14 mouse cellular contexts compared by ENCODE assay signal in the genomic region with DNA sequence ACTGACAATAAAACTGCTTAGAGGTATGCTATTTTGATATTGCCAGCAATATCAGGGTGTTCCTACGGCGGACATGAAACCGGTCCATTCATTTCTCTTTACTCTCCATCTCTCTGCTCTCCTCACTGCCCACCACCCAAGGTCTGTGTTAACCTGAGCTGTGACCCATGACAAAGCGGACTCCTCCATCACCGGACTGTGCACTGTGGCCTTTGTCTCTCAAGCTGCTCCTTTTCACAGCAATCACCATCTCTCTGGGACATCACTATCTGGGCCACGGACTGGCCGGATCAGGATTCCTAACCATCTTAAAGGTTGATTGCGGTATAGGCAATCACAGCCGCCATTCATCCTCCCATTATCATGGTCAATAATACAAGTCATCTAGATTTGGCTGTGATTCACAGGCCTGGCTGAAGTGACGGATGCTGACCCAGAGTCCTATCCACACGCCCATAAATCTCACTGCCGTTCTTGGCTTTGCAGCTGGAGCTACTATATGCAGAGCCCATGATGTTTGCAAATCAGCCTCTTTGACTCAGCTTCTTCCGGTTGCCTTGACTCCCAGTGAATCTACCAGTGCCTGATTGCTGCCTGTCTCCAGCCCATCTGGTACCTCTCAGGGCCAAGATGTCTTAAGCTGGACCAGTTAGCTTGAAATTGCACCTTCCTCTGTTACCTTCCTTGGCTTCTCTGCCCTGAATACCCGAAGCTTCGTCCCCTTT. TPM values are rescaled to one million over a fixed set of nuclear protein-coding genes. Genes with fewer than 3 reads are reported as not detected.
A peak's percentile ranks its signal among the peaks of the same experiment; 100 is the strongest.
DNase-seq lines count a peak whose midpoint lies in the region; ATAC-seq lines count a peak whose summit lies in the region.
"Had no signal": no experiment of that assay in that cellular context is flagged by ENCODE, and none has a peak within 500 bp of the region (broad histone marks: within the 10 kb centered on the region; RNA-seq: fewer than 3 reads in every experiment).

No protein-coding gene starts in this region.

- WGBS in forebrain, embryonic 13.5 days: 72% methylated on average over 15 of the region's 15 CpGs
- 71% methylated on average over 15 of the region's 15 CpGs for WGBS in forebrain, embryonic 10.5 days
- whole genome bisulfite sequencing in forebrain, embryonic 14.5 days: 75% methylated on average over 15 of the region's 15 CpGs
- WGBS in midbrain, embryonic 13.5 days: 33% methylated on average over 15 of the region's 15 CpGs

- no peak overlapping the region for H3K4me2 ChIP-seq in forebrain, embryonic 13.5 days
- H3K4me2 ChIP-seq in forebrain, embryonic 14.5 days (ENCODE audit: low read length): no peak overlapping the region
- no peak overlapping the region for H3K4me2 ChIP-seq in midbrain, embryonic 13.5 days (replicated peaks)
- H3K4me2 ChIP-seq: heart, embryonic 11.5 days; hindbrain, embryonic 15.5 days; limb, embryonic 15.5 days had no signal

- H3K9me3 ChIP-seq in forebrain, embryonic 13.5 days (replicated peaks): 0 out of 2 replicates have a peak, but pooled peaks cover 8% of the 10 kb centered on the region
- no peaks in the 10 kb centered on the region for H3K9me3 ChIP-seq in forebrain, embryonic 10.5 days
- 0 out of 2 replicates have a peak, but pooled peaks cover 3% of the 10 kb centered on the region for H3K9me3 ChIP-seq in forebrain, embryonic 14.5 days (replicated peaks; ENCODE audit: control insufficient read depth, low read length)
- no peaks in the 10 kb centered on the region for H3K9me3 ChIP-seq in midbrain, embryonic 13.5 days
- H3K9me3 ChIP-seq: hindbrain, embryonic 15.5 days; limb, embryonic 15.5 days had no signal

- no peak overlapping the region for H3K4me3 ChIP-seq in forebrain, embryonic 13.5 days
- H3K4me3 ChIP-seq in forebrain, embryonic 10.5 days: no peak overlapping the region
- no peak overlapping the region for H3K4me3 ChIP-seq in forebrain, embryonic 14.5 days (ENCODE audit: low read depth, low read length)
- H3K4me3 ChIP-seq in midbrain, embryonic 13.5 days (replicated peaks): no peak overlapping the region
- H3K4me3 ChIP-seq: hindbrain, embryonic 15.5 days; limb, embryonic 15.5 days had no signal

- DNase-seq in forebrain, embryonic 10.5 days (ENCODE audit: extremely low spot score, low spot score): no peak
- peak; percentile 48 for DNase-seq in MN1 (ENCODE audit: low spot score)
- no peak for DNase-seq in forebrain, embryonic 14.5 days (ENCODE audit: low spot score)
- no peak for DNase-seq in frontal cortex, postnatal 25 days (ENCODE audit: low spot score in 2 of 2)
- no peak for DNase-seq in B cell, adult 2 months
- DNase-seq in spleen, postnatal 14 days (ENCODE audit: low spot score in 2 of 2): no peak
- DNase-seq: cerebellum, postnatal 25 days; kidney, postnatal 14 days; lung, postnatal 10 days had no signal

- peak; percentile 57; the same call in 1 of the 2 replicates for ATAC-seq in forebrain, embryonic 13.5 days
- ATAC-seq in forebrain, embryonic 14.5 days: peak; percentile 45; the same call in 1 of the 2 replicates
- ATAC-seq in midbrain, embryonic 13.5 days: 0 out of 2 replicates have a peak, but pooled peaks have one; percentile 22

- no peaks in the 10 kb centered on the region for H3K27me3 ChIP-seq in forebrain, embryonic 13.5 days
- no peaks in the 10 kb centered on the region; the same call in none of the 2 replicates for H3K27me3 ChIP-seq in forebrain, embryonic 10.5 days (ENCODE audit: poor library complexity, severe bottlenecking)
- no peaks in the 10 kb centered on the region for H3K27me3 ChIP-seq in forebrain, embryonic 14.5 days (replicated peaks; ENCODE audit: control insufficient read depth, insufficient read depth, low read length)
- H3K27me3 ChIP-seq in midbrain, embryonic 13.5 days: no peaks in the 10 kb centered on the region
- H3K27me3 ChIP-seq: limb, embryonic 15.5 days had no signal

- no peak overlapping the region; the same call in 1 of the 2 replicates for H3K27ac ChIP-seq in forebrain, embryonic 13.5 days
- H3K27ac ChIP-seq in forebrain, embryonic 10.5 days: no peak overlapping the region
- H3K27ac ChIP-seq in forebrain, embryonic 14.5 days (ENCODE audit: low read depth, low read length): no peak overlapping the region
- no peak overlapping the region for H3K27ac ChIP-seq in midbrain, embryonic 13.5 days
- H3K27ac ChIP-seq: hindbrain, embryonic 15.5 days; limb, embryonic 15.5 days had no signal

- H3K4me1 ChIP-seq in forebrain, embryonic 13.5 days: peaks cover 25% of the 10 kb centered on the region
- H3K4me1 ChIP-seq in forebrain, embryonic 10.5 days: peaks cover 21% of the 10 kb centered on the region
- H3K4me1 ChIP-seq in forebrain, embryonic 14.5 days (ENCODE audit: control insufficient read depth, insufficient read depth, low read length): peaks cover 3% of the 10 kb centered on the region; the same call in 1 of the 2 replicates
- H3K4me1 ChIP-seq in midbrain, embryonic 13.5 days (replicated peaks): peaks cover 23% of the 10 kb centered on the region

- H3K9ac ChIP-seq in forebrain, embryonic 13.5 days: no peak overlapping the region
- H3K9ac ChIP-seq in forebrain, embryonic 14.5 days (ENCODE audit: low read length): no peak overlapping the region
- no peak overlapping the region for H3K9ac ChIP-seq in midbrain, embryonic 13.5 days (replicated peaks)
- H3K9ac ChIP-seq: hindbrain, embryonic 15.5 days; limb, embryonic 15.5 days had no signal

- no peaks in the 10 kb centered on the region for H3K36me3 ChIP-seq in forebrain, embryonic 13.5 days (ENCODE audit: poor library complexity, severe bottlenecking)
- no peaks in the 10 kb centered on the region for H3K36me3 ChIP-seq in forebrain, embryonic 10.5 days (replicated peaks)
- H3K36me3 ChIP-seq in forebrain, embryonic 14.5 days (ENCODE audit: control insufficient read depth, insufficient read depth, low read length): no peaks in the 10 kb centered on the region
- H3K36me3 ChIP-seq in midbrain, embryonic 13.5 days: no peaks in the 10 kb centered on the region
- H3K36me3 ChIP-seq: hindbrain, embryonic 15.5 days; limb, embryonic 15.5 days had no signal

RNA-seq across cellular contexts. Expression of a gene that starts 28.1 kb away (rescaled TPM):
- 101 and 105 TPM in 2 replicates for polyA plus RNA-seq in forebrain, embryonic 13.5 days (2015; fragmentation: Nextera tagmentation; extraction: Ambion mirVana)
- 51.4 and 52.7 TPM in 2 replicates for polyA plus RNA-seq in forebrain, embryonic 10.5 days (2016; fragmentation: Nextera tagmentation; extraction: Ambion mirVana)
- polyA plus RNA-seq in forebrain, embryonic 14.5 days (2014; fragmentation: Nextera tagmentation; extraction: Ambion mirVana): 54.6 and 69.5 TPM in 2 replicates
- polyA plus RNA-seq in midbrain, embryonic 13.5 days (2015; fragmentation: Nextera tagmentation; extraction: Ambion mirVana): 98.7 and 111 TPM in 2 replicates
